Mouse (Mus musculus) small intestine, adult 10 weeks (tissue): ENCODE data around the gene Lcn3. TPM values are rescaled to one million over a fixed set of nuclear protein-coding genes. Genes with fewer than 3 reads are reported as not detected.

Source experiments
- polyA plus RNA-seq: library from polyadenylated mRNA; stranded (reverse); fragments of 350-450 nt; fragmentation: Illumina TruSeq; extraction: RNeasy Lipid Tissue Mini Kit (QIAGEN cat#74804); gene quantifications from one replicate; pipeline ENCODE4 v1.2.3, GENCODE M21; 2014; ENCODE audit warnings: low replicate concordance

Lcn3 gene
- polyA plus RNA-seq = not detected

GRCm38 (mm10) chr2:25765269-25765668, at the start of gene Lcn3:
Lcn3 (plus strand) TSS chr2:25765569.

DNA sequence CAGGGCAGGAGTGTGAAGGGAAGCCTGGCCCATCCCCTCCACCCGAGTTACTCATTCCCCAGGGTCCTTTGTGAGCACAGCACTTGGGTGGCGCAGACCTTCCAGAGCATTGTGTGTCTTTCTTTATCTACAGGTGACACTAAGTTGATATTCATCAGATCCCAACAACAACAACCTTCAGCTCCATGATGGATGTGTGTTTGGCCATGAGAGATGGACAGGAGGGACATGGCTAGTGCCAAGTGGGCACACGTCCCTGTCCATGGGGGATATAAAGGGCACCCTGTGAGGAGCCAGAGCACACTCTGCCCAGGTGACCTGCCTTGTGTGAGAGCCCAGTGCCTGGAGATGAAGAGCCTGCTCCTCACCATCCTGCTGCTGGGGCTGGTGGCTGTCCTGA, 28.7 kb upstream of the Lcn3 start, which contains the start of gene Obp2b:
TSS of gene Obp2b (plus strand) at position 301 of the 400 bp plus-strand sequence.

DNA sequence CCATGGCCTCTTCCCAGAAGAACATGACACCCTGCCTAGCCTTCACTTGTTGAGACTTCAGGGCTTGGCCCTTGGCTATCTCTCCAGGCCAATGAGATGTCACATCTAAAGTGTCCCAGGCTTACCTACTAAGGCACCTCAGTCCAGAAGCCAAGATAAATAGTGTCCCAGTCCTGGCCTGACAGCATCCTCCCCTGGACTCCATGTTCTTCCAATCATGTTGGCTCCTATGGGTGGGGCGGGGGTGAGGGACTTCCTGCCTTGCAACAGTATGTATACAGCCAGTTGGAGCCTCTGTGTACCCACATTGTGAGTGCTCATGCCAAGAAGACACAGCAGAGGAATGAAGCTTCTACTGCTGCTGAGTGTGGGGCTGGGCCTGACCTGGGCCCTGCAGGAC, 11.3 kb downstream of the Lcn3 start, which contains the start of gene Lcn11:
TSS of gene Lcn11 (plus strand) at position 301 of the 400 bp plus-strand sequence.

DNA sequence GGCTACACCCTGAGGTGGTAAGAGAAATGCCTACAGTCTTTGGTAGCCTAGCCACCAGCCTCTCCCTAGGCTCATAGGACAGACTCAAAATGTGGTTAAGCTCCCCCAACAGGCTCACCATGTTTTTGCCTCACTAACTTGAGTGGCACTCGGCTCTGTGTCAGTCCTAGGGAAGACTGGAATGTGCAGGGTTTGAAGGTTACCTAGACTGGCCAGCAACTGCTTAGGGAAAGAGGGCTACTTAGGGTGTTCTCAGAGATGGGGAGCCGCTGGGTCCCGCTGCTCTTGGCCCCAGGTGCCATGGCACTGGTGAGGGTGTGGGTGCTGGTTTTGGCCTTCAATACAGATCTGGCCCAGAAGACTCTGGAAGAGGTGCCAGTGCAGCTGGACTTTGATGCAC, 16.6 kb downstream of the Lcn3 start, which contains the start of gene Gm13539:
TSS of gene Gm13539 (plus strand) at position 301 of the 400 bp plus-strand sequence.

DNA sequence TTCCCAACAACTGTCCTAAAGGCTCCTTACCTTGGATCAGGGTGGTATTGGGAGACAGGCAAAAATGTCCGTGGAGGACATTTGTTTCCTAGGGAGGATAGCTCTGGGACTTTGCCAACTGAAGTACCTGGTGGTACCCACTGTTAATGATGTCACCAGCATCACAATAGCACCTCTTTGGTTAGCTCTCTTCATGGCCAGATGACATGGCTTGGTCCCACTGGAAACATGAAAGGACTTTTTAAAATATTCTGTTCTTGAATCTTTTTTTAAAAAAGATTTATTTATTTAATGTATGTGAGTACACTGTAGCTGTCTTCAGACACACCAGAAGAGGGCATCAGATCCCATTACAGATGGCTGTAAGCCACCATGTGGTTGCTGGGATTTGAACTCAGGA, 50.4 kb downstream of the Lcn3 start, which contains the start of gene Glt6d1:
TSS of gene Glt6d1 (minus strand) at position 101 of the 400 bp plus-strand sequence.

Other genes with a start within 250 kb of the Lcn3 start
- 0.78 TPM for gene Traf2, start 218.6 kb upstream of the Lcn3 start, polyA plus RNA-seq
- gene Edf1, start 207.7 kb upstream of the Lcn3 start, polyA plus RNA-seq = 1.6 TPM
- gene Mamdc4, start 190.7 kb upstream of the Lcn3 start, polyA plus RNA-seq = not detected
- not detected for gene Phpt1, start 190.3 kb upstream of the Lcn3 start, polyA plus RNA-seq
- gene Ajm1, start 183.8 kb upstream of the Lcn3 start, polyA plus RNA-seq = not detected
- gene Rabl6, start 157.0 kb upstream of the Lcn3 start, polyA plus RNA-seq = 29.1 TPM
- gene Ccdc183, start 147.9 kb upstream of the Lcn3 start, polyA plus RNA-seq = not detected
- gene Tmem141, start 143.6 kb upstream of the Lcn3 start, polyA plus RNA-seq = 0.85 TPM
- gene Fcna, start 137.5 kb upstream of the Lcn3 start, polyA plus RNA-seq = not detected
- not detected for gene Lcn8, start 112.4 kb upstream of the Lcn3 start, polyA plus RNA-seq
- gene Lcn5, start 107.6 kb upstream of the Lcn3 start, polyA plus RNA-seq = not detected
- not detected for gene Lcn6, start 88.8 kb upstream of the Lcn3 start, polyA plus RNA-seq
- gene Lcn10, start 82.8 kb upstream of the Lcn3 start, polyA plus RNA-seq = not detected
- not detected for gene Obp2a, start 65.5 kb upstream of the Lcn3 start, polyA plus RNA-seq
- 5.2 TPM for gene Bmyc, start 58.8 kb upstream of the Lcn3 start, polyA plus RNA-seq
- gene Obp2b, start 28.6 kb upstream of the Lcn3 start, polyA plus RNA-seq = not detected
- gene Lcn11, start 11.4 kb downstream of the Lcn3 start, polyA plus RNA-seq = not detected
- gene Gm13539, start 16.7 kb downstream of the Lcn3 start, polyA plus RNA-seq = not detected
- gene Glt6d1, start 50.3 kb downstream of the Lcn3 start, polyA plus RNA-seq = not detected
- gene Lcn9, start 57.6 kb downstream of the Lcn3 start, polyA plus RNA-seq = not detected
- gene Sohlh1, start 81.7 kb downstream of the Lcn3 start, polyA plus RNA-seq = not detected
- 0.07 TPM for gene Kcnt1, start 98.2 kb downstream of the Lcn3 start, polyA plus RNA-seq
- 12.3 TPM for gene Camsap1, start 217.7 kb downstream of the Lcn3 start, polyA plus RNA-seq